Mouse (Mus musculus): Measurements from ENCODE around the gene Cldn20. TPM values are rescaled to one million over a fixed set of nuclear protein-coding genes. Genes with fewer than 3 reads are reported as not detected.

Cldn20 gene
- polyA plus RNA-seq, 1 experiment from 2014 or later = not detected

DNA sequence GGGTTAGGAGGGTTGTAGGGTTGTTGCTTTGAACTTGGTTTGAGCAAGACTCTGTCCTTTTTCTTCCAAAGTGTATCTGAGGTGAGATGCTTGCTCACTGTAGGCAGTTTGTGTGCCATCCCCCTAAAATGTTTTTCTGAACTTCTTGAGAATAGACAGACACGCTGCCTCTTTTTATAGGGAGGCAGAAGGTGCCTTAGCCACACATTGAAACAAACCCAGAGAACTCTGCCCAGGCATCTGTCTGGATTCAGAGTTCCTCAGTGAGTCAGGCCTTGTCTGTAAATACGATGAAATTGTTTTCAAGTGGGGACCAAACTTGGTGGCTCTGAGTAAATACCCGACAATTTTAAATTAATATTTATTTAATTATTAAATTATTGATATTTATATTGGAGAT lies 33.8 kb upstream of the Cldn20 start:
- WGBS (ENCODE audit: insufficient replicate concordance) = 71% methylated on average over 3 of the region's 3 CpGs
- Histone ChIP-seq H3K4me3 (replicated peaks) (no peak overlapping the region), H3K9ac (no peak overlapping the region)

DNA sequence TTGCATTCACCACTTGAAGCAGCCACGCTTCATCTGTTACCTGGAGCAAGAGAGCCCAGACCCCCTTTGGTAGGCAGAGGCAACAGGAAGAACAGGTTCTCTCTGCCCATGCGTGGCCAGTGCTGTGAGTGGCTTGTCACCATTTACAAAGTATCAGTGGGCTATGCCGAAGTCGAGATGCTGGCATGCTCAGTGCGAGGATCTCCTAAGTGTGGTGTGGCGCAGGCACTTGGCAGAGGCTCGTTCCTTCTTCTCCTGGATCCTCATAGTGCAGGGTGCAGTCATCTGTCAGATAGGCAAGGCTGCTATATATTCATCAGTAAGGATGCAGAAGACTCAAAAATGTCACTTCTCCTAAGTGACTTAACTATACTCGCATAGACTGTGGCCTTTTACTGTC lies 32.9 kb upstream of the Cldn20 start:
- Histone ChIP-seq H3K4me1 (replicated peaks) (peaks cover 7% of the 10 kb centered on the region; the same call in 1 of the 2 replicates), H3K36me3 (no peaks in the 10 kb centered on the region), H3K9ac (no peak overlapping the region), H3K27ac (no peak overlapping the region), H3K9me3 (replicated peaks) (no peaks in the 10 kb centered on the region), H3K27me3 (no peaks in the 10 kb centered on the region), H3K4me2 (no peak overlapping the region), H3K4me3 (replicated peaks) (no peak overlapping the region)
- 75% methylated on average over 8 of the region's 8 CpGs for WGBS (ENCODE audit: insufficient replicate concordance)
- no peak for ATAC-seq (ENCODE audit: low read depth)
- DNase-seq = no peak

More for the DNA sequence above, 33.8 kb upstream of the Cldn20 start:
- Histone ChIP-seq H3K4me2 (no peak overlapping the region), H3K27me3 (no peaks in the 10 kb centered on the region), H3K27ac (no peak overlapping the region), H3K36me3 (no peaks in the 10 kb centered on the region), H3K9me3 (replicated peaks) (no peaks in the 10 kb centered on the region), H3K4me1 (replicated peaks) (peaks cover 7% of the 10 kb centered on the region; the same call in 1 of the 2 replicates)
- no peak for DNase-seq
- ATAC-seq (ENCODE audit: low read depth) = no peak

DNA sequence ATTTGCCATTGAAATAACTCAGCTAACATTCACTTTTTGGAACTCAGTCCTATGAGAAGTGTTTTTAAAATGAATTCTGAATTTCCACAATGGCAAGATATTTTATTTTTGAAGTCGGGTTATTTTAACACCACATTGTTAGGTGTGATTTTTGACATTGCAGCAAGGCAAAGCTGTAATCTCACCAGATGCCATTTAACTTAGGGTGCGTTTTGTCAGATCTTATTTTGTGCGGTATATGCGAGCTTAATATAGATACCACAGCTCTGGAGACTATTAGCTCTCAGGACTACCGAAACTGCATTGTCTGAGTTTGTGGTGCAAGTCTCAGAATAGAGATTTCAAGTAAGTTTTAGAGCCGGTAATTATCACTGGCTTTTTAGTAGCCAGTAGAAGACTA lies 32.3 kb upstream of the Cldn20 start:
- Histone ChIP-seq H3K27me3 (no peaks in the 10 kb centered on the region), H3K4me1 (replicated peaks) (peaks cover 7% of the 10 kb centered on the region; the same call in 1 of the 2 replicates), H3K27ac (no peak overlapping the region), H3K4me2 (no peak overlapping the region), H3K9me3 (replicated peaks) (no peaks in the 10 kb centered on the region), H3K36me3 (no peaks in the 10 kb centered on the region), H3K9ac (no peak overlapping the region), H3K4me3 (replicated peaks) (no peak overlapping the region)
- no peak for DNase-seq
- ATAC-seq (ENCODE audit: low read depth) = no peak
- WGBS (ENCODE audit: insufficient replicate concordance) = 69% methylated on average over 6 of the region's 6 CpGs

DNA sequence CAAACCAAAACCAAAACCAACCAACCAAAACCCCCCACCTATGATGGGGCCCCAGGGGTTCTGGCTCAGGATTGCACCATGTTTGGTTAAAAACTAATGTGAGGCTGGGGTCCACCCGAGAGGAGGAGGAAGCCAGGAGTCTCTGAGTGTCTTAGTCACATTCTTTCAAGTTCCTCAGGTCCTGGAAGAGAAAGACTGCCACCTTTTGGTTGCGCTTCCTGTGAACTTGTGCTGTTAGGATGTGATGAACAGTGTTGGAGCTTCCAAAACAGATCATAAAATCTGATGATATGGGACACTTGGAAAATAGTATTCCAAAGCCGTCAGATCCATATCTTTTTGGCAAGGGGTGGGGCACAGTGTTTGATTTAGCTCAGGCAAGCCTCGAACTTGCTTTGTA lies 31.4 kb upstream of the Cldn20 start:
- Histone ChIP-seq H3K4me1 (replicated peaks) (peaks cover 7% of the 10 kb centered on the region; the same call in 1 of the 2 replicates), H3K27ac (no peak overlapping the region), H3K4me3 (replicated peaks) (no peak overlapping the region), H3K9ac (no peak overlapping the region), H3K36me3 (no peaks in the 10 kb centered on the region), H3K9me3 (replicated peaks) (no peaks in the 10 kb centered on the region), H3K4me2 (no peak overlapping the region), H3K27me3 (no peaks in the 10 kb centered on the region)
- no peak for ATAC-seq (ENCODE audit: low read depth)
- no peak for DNase-seq
- 52% methylated on average over 4 of the region's 4 CpGs for WGBS (ENCODE audit: insufficient replicate concordance)

DNA sequence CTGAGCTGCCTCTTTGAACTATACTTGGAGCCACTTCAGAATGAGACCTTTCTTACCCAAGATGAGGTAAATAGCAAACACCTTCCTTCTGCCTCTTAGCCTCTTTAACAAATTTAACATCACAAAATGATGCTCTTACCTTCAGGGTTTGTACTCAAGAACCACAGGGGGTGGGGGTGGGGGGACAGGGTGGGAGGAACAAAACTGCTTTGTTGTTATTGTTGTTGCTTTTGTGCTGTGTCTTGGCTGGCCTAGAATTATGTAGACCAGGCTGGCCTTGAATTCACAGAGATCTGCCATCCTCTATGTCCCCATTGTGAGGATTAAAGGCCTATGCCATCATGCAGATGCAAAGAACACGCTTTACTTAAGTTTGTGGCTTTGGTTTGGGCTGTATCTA lies 26.6 kb upstream of the Cldn20 start:
- no peaks in the 10 kb centered on the region for H3K9me3 ChIP-seq (replicated peaks)
- no peak for ATAC-seq (ENCODE audit: low read depth)

DNA sequence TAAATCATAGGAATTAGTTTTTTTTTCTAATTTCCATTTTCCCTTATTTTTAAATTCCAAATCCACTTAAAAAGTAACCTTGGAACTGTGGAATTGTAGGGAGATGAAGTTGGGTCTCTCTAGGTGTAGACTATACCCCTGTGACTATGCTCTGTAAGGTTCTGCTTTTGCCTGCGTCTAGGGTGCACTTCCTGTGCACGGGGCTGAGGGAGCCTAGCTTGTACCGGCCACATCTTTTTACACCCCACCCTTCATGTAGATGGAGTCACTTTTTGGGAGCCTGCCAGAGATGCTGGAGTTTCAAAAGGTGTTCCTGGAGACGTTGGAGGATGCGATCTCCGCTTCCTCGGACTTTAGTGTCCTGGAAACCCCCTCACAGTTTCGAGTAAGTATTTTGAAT lies 25.8 kb upstream of the Cldn20 start:
- no peak overlapping the region for H3K9ac ChIP-seq
- H3K4me3 ChIP-seq (replicated peaks) = no peak overlapping the region
- H3K27ac ChIP-seq = no peak overlapping the region
- no peaks in the 10 kb centered on the region for H3K36me3 ChIP-seq
- H3K4me2 ChIP-seq = no peak overlapping the region
- WGBS (ENCODE audit: insufficient replicate concordance) = 60% methylated on average over 8 of the region's 8 CpGs
- ATAC-seq (ENCODE audit: low read depth) (no peak), DNase-seq (no peak)
- H3K9me3 ChIP-seq (replicated peaks) = no peaks in the 10 kb centered on the region
- H3K4me1 ChIP-seq (replicated peaks) = no peaks in the 10 kb centered on the region
- H3K27me3 ChIP-seq = no peaks in the 10 kb centered on the region

More for the DNA sequence above, 26.6 kb upstream of the Cldn20 start:
- H3K4me2 ChIP-seq = no peak overlapping the region
- WGBS (ENCODE audit: insufficient replicate concordance) = 55% methylated on average over 1 of the region's 1 CpGs
- no peak overlapping the region for H3K27ac ChIP-seq
- no peak overlapping the region for H3K4me3 ChIP-seq (replicated peaks)
- no peaks in the 10 kb centered on the region for H3K27me3 ChIP-seq
- H3K36me3 ChIP-seq = no peaks in the 10 kb centered on the region
- no peak for DNase-seq
- no peaks in the 10 kb centered on the region for H3K4me1 ChIP-seq (replicated peaks)
- no peak overlapping the region for H3K9ac ChIP-seq

DNA sequence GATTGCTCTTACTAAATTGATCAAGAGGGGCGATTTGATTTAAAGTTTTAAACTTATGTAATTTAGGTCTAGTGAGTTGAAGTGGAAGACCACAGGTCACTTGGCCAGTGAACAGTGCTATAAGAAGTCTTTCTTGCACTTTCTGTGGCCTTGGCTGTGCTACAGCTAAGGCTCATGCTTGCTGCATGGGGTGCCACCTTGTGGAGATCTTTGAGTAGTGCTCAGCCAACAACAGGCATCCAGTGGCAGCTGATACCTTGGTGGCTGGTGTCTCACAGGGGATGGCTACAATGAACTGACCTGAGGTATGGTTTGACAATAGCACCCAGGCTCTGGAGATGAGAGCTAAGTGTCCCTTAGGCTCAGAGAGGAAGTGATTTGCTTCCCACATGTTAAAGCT lies 22.5 kb upstream of the Cldn20 start:
- H3K9ac ChIP-seq = no peak overlapping the region
- DNase-seq (peak; percentile 22), ATAC-seq (ENCODE audit: low read depth) (peak; percentile 57; the same call in 1 of the 2 replicates)
- no peak overlapping the region for H3K27ac ChIP-seq
- H3K27me3 ChIP-seq = no peaks in the 10 kb centered on the region
- no peaks in the 10 kb centered on the region for H3K9me3 ChIP-seq (replicated peaks)
- H3K4me3 ChIP-seq (replicated peaks) = no peak overlapping the region
- H3K4me2 ChIP-seq = no peak overlapping the region
- no peaks in the 10 kb centered on the region for H3K4me1 ChIP-seq (replicated peaks)
- no peaks in the 10 kb centered on the region for H3K36me3 ChIP-seq
- 12% methylated on average over 1 of the region's 1 CpGs for WGBS (ENCODE audit: insufficient replicate concordance)

DNA sequence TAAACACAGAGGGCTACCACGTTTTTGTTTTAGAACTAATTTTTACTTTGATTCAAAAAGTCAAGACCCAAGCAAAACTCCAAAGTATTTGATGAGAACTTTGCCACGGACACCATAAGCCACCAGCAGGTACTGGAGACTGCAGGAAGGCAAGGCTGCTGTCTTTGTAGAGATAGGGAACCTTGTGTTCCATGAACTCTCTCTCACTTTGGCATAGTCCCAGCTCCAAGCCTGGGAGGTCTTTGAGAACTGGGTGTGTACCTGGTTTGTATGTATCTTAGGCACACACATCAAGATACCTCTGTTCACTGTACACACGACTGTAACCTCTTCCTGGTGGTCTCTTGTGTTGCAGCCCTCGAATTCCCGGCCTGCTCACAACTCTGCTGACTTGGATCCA lies 18.0 kb upstream of the Cldn20 start:
- H3K9ac ChIP-seq = no peak overlapping the region
- no peak overlapping the region for H3K27ac ChIP-seq
- ATAC-seq (ENCODE audit: low read depth) (no peak), DNase-seq (no peak)
- H3K4me3 ChIP-seq (replicated peaks) = no peak overlapping the region
- 65% methylated on average over 5 of the region's 5 CpGs for WGBS (ENCODE audit: insufficient replicate concordance)
- no peaks in the 10 kb centered on the region for H3K9me3 ChIP-seq (replicated peaks)
- peaks cover 6% of the 10 kb centered on the region; the same call in 1 of the 2 replicates for H3K36me3 ChIP-seq
- no peak overlapping the region for H3K4me2 ChIP-seq
- H3K27me3 ChIP-seq = no peaks in the 10 kb centered on the region
- no peaks in the 10 kb centered on the region for H3K4me1 ChIP-seq (replicated peaks)

DNA sequence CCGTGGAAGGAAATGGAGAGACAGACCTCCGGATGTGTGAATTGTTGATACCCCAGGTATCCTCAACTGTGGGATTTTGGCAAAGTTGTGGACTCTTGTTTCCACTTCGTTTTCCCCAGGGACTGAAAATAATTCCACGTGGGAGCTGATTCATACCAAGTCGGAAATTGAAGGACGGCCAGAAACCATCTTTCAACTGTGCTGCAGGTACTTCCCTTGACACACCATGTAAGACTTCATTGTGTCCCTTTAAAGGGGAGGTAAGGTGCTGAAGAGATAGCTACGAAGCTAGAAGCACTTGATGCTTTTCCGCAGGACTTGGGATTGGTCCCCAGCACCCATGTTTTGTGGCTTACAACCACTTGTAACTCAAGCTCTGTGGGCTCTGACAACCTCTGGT lies 16.5 kb upstream of the Cldn20 start:
- Histone ChIP-seq H3K36me3 (peaks cover 6% of the 10 kb centered on the region; the same call in 1 of the 2 replicates), H3K4me3 (replicated peaks) (no peak overlapping the region), H3K9me3 (replicated peaks) (no peaks in the 10 kb centered on the region), H3K4me1 (replicated peaks) (no peaks in the 10 kb centered on the region; the same call in 1 of the 2 replicates), H3K27me3 (no peaks in the 10 kb centered on the region), H3K9ac (no peak overlapping the region), H3K27ac (no peak overlapping the region), H3K4me2 (no peak overlapping the region)
- WGBS (ENCODE audit: insufficient replicate concordance) = 76% methylated on average over 8 of the region's 8 CpGs
- ATAC-seq (ENCODE audit: low read depth) (no peak), DNase-seq (no peak)

DNA sequence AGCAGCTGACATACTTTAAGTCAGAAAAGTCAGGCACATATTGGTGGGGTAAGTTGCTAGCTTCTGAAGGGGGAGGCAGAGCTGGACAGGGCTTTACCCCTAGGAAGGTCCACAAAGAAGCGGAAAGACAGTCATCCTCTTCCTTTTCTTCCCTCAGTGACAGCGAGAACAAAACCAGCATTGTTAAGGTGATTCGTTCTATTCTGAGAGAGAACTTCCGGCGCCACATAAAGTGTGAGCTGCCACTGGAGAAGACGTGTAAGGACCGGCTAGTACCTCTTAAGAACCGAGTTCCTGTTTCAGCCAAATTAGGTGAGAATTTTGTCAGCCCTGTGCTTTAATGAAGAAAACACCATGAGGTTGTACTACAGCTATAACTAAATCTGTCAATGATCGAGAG lies 15.9 kb upstream of the Cldn20 start:
- no peak overlapping the region for H3K4me3 ChIP-seq (replicated peaks)
- no peak for DNase-seq
- no peak overlapping the region for H3K27ac ChIP-seq
- ATAC-seq (ENCODE audit: low read depth) = no peak
- no peaks in the 10 kb centered on the region for H3K27me3 ChIP-seq
- 75% methylated on average over 9 of the region's 9 CpGs for WGBS (ENCODE audit: insufficient replicate concordance)
- H3K4me2 ChIP-seq = no peak overlapping the region
- H3K4me1 ChIP-seq (replicated peaks) = peaks cover 3% of the 10 kb centered on the region; the same call in 1 of the 2 replicates
- peaks cover 6% of the 10 kb centered on the region; the same call in 1 of the 2 replicates for H3K36me3 ChIP-seq
- H3K9ac ChIP-seq = no peak overlapping the region
- no peaks in the 10 kb centered on the region for H3K9me3 ChIP-seq (replicated peaks)

DNA sequence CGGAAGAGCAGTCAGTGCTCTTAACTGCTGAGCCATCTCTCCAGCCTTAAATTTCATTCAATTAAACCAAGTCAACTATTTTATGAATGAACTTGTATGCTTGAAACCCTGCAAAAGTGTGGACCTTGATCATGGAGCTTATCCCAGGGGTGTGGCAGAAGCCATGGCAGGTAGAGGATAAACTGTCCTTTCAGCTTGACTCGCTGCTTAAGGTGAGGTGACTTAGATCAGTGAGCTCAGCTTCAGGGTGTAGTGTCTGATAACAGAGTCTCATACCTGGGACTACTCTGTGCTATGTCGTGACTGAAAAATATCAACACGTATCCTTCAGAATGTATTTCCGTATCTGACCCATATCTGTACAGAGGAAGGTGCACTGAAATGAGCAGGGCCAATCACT lies 12.0 kb upstream of the Cldn20 start:
- H3K9me3 ChIP-seq (replicated peaks) = no peaks in the 10 kb centered on the region
- no peak overlapping the region for H3K27ac ChIP-seq
- H3K36me3 ChIP-seq = peaks cover 6% of the 10 kb centered on the region; the same call in 1 of the 2 replicates
- DNase-seq (no peak), ATAC-seq (ENCODE audit: low read depth) (no peak)
- no peak overlapping the region for H3K4me2 ChIP-seq
- no peak overlapping the region for H3K4me3 ChIP-seq (replicated peaks)
- H3K9ac ChIP-seq = no peak overlapping the region
- H3K27me3 ChIP-seq = no peaks in the 10 kb centered on the region
- H3K4me1 ChIP-seq (replicated peaks) = peaks cover 3% of the 10 kb centered on the region; the same call in 1 of the 2 replicates
- WGBS (ENCODE audit: insufficient replicate concordance) = 72% methylated on average over 5 of the region's 5 CpGs

DNA sequence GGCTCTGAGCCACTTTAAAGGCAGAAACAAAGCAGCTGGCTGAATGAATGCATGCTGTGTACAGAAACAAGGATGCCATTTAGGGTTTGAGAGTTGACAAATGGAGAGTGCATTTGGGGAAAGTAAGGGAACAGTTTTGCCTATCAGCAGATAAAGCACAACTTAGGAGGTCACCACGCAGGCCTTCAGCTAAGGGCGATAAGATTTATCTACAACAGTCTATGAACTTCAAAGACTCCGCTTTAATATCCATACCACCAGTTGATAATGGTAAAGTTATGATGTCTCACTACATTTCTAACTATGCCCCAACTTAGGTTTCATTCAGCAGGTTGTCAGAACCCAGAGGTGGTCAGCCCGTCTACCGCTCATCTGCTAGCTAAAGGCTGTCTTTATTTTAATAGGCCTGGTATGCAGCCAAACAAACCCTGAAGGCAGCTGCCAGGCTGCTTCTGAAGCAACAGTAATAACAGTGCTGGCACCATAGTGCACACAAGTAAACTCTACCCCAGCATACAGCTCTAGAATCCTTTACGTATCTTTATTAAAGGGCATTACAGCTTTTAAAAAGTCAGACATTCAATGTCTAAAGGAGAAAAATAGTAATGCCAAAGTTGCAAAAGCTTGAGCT lies 4.4 kb upstream of the Cldn20 start:
- H3K27ac ChIP-seq = peak overlapping the region; percentile 72
- H3K4me1 ChIP-seq (replicated peaks) = peaks cover 27% of the 10 kb centered on the region
- no peaks in the 10 kb centered on the region for H3K9me3 ChIP-seq (replicated peaks)
- peak; percentile 32 for DNase-seq
- peaks cover 8% of the 10 kb centered on the region for H3K36me3 ChIP-seq
- H3K4me3 ChIP-seq (replicated peaks) = no peak overlapping the region
- H3K27me3 ChIP-seq = no peaks in the 10 kb centered on the region
- WGBS (ENCODE audit: insufficient replicate concordance) = 51% methylated on average over 6 of the region's 6 CpGs
- H3K4me2 ChIP-seq = peak overlapping the region; percentile 33; the same call in 1 of the 2 replicates
- peak; percentile 79 for ATAC-seq (ENCODE audit: low read depth)
- no peak overlapping the region for H3K9ac ChIP-seq
